Mouse (Mus musculus) lung, postnatal 36 days (tissue): ENCODE measurements at regions not wholly inside any gene's neighbourhood (a gene's known extent, or its start where the extent isn't known, plus 50 kb on each side); places are given as distances from the start of the nearest gene placed in this dataset.

Source experiments
- DNase-seq: peaks from one replicate; pipeline ENCODE4 v3.0.0; 2022; ENCODE audit warnings: mixed read lengths

GRCm38 (mm10) chr6:17226483-17226882 is 54.5 kb upstream of the Cav2 start:
- no peak for DNase-seq
